Mouse (Mus musculus) erythroid progenitor cell, adult 5-6 weeks (primary cell): ENCODE measurements around the gene Klhl3. TPM values are rescaled to one million over a fixed set of nuclear protein-coding genes. Genes with fewer than 3 reads are reported as not detected.

Experiments used
- ATAC-seq: replicated peaks from 2 replicates; pipeline ENCODE4 v1.8.0; 2016; ENCODE audit warnings: moderate number of reproducible peaks, mild to moderate bottlenecking, moderate TSS enrichment, inconsistent platforms; ENCODE audit not compliant: poor library complexity, low FRiP score, severe bottlenecking
- total RNA-seq, 2 experiments: library from RNA; stranded (forward) in 1 of 2; stranded (reverse) in 1 of 2; fragments of 150-400 nt in 1 of 2; fragments of 186-747, 209-891 nt in 1 of 2; gene quantifications; 2 replicates each; pipeline versions ENCODE4 v1.2.3 to v1.2.4; 2015 to 2017; ENCODE audit warnings: low replicate concordance in 2 of 2

Gene Klhl3
- total RNA-seq, 2 experiments from 2014 or later = 0.84 TPM; not detected in 1

DNA sequence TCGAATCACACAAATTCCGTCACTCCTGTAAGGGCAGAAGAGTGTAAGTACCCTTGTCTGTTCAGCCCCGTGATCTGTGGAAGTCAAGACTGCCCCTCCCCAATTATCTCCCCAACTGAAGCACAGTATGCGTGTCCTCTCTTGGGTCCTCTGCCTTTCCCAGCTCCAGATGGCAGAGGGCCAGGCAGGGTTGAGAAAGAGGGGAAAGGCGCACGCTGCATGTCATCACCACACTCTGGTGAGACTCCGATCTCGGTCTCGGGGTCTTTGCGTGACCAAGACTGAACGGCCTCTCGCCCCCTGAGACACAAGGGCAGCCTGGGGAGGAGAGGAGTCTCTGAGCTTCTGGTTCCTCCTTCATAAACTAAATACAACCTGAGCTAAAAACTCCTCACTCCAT, 42.9 kb downstream of the Klhl3 start:
- no peak for ATAC-seq

DNA sequence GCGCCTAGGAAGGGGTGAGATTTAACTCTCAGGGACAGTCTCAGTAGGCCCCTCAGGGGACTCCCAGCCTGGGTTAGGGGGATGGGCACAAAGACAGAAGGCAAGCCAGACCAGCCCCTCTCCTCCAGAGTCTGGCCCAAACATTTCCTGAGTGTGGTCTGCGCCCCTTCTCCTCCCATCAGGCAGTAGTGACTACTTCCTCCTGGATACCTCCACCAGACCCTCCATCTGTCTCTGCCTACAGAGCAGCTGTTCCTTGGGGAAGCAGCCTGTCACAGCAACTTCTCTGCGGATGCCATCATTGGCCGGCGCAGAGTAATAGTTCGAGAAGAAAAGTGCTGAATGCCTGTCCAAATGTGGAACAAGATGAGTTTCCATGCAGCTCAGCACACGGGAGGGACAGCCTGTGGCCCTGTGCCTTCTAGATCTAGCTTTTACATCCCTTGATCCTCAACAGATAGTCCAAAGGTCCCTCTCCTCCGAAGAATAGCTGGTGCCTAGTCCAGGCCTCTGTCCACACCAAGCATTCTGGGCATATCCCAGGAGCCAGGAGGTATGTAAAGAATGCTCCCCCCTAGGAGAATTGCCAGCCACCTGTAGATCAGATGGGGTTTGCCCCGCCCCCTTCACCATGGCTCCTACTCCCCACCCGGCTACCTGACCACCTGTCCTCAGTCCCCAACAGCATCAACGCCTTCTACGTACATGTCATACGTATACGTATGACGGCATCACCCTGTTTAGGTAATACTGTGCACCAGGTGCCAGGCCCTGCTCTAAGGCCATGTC, 44.8 kb downstream of the Klhl3 start:
- no peak for ATAC-seq

- ATAC-seq = no peak
These were observed 45.8 kb downstream of the Klhl3 start for GRCm38 (mm10) chr13:58067540-58068103.

GRCm38 (mm10) chr13:58066496-58067389, 46.6 kb downstream of the Klhl3 start:
- ATAC-seq = no peak

GRCm38 (mm10) chr13:58066081-58066495, 47.3 kb downstream of the Klhl3 start:
- ATAC-seq = no peak

DNA sequence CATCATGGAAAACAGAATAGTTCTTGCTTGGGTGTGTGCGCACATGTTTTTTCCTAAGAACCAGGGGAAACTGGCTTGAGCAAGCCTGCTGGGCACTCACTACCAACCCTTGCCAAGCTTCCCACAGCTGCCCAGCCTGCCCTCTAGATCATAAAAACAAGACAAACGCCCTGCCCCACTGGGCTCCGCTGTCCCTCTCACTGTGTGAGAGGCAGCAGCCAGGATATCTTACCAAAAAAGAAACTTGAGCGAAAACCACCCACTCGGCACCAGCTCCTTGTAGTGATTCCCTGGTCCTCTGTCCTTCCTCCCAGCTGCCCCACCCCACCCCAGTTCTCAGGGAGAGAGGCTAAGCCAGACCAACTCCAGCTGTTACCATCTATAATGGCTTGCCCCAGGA, 48.1 kb downstream of the Klhl3 start:
- ATAC-seq = no peak

DNA sequence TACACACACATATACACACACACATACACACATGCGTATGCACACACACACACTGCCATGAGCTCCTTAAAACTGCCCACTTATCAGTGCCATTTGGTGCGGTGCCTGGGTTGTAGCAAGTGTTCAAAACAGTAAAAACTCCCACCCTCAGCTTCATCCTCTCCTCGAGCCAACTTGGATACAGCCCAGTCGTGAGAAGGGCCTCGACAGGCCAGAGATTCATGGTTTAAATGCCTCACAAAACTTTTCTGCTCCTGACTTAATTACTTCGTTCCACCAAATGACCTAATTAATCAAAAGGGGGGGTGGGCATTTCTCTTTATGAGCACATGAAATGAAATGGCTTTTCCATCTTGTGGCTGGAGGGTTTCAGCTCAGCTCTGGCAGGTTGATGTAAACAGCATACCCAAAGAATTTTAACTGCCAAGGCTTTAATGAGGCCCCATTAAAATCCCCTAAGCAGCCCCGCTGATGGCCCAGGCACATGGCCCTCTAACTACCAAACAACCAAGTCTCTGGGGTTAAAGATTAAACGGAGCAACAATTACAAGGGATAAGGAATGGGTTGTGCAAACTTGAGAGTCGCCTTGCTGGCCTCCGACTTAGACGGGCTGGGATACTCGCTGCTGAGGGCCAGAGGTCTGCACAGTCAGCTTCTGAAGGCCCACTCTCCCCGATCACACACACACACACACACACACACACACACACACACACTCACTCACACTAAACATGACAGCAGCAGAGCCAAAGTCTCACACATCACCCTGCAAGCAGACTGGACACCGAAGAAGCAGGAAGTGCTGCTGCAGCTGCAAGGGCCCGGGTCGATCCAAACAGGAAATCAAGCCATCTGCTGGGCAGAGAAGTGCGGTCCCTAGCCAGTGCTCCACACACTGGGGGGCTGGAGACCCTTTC, 55.2 kb downstream of the Klhl3 start:
- ATAC-seq = no peak

GRCm38 (mm10) chr13:58056618-58057017, 56.8 kb downstream of the Klhl3 start:
- ATAC-seq = no peak

DNA sequence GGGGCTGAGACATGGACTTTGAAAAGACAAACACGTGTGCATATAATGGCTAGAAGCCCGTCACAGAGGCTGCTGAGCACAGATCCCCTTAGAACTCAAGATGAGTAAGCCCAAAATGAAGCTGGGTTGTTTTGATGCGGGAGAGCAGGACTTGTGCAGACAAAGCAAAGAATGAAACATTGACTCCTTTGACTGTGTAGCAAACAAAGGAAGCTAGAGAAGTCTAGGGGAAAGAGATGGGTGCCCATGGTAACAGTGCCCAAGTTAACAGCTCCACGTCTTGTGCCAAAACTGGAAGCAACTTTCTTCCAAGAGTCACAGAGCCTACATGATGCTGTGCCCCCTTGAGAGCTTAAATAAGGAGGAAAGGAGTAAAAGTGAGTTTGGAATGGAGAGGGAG, 59.8 kb downstream of the Klhl3 start:
- no peak for ATAC-seq

DNA sequence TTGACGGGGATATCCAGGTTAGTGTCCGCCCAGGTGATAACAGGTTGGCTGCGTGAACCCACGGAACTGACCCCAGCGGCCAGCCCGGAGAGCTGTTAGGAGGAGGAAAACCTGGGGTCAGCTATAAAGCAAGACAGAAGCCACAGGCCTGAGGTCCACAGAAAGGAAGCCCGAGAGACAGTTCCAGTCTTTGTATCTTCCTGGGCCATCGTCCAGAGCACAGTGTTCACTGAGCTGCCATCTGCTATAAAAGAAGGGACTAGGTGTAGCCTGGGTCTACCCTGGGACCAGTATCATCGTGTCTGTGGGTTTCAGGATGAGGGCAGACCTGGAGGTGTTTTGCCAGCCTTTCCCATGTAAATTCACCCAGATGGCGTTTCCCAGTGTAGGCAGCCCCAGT, 61.7 kb downstream of the Klhl3 start:
- no peak for ATAC-seq

DNA sequence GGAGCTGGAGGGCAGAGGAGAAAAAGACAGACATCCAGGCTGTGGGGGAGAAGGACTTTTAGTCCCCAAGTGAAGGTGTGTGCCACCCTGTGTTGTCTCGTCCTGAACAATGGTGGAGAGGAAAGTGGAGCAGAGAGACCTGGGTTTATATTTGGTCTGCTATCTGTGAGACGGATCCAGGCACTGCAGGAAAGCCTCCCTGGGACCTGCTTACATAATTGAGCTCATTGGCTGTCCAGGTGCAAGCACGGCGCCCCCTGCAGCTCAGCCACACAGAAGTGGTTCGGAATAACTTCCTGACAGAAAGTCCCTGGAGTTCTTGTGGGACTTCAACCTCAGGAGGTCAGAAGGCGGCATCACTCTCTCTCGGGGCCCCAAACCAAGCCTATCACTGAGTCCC, 62.1 kb downstream of the Klhl3 start:
- no peak for ATAC-seq

DNA sequence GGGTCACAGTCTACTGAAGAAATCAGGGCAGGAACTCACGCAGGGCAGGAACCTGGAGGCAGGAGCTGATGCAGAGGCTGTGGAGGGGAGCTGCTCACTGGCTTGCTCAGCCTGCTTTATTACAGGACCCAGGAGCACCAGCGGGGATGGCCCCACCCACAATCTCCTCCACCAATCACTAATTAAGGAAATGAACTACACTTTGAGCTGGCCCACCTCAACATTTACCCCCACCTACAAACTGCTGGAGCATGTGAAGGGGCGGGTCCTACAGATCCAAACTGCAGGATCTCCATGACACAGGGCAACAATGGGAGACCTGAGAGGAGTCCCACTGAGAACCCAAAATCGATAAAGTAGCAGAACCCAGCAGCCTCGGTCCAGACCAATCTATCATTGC, 64.3 kb downstream of the Klhl3 start:
- ATAC-seq = no peak

- no peak for ATAC-seq
These were observed 65.3 kb downstream of the Klhl3 start for GRCm38 (mm10) chr13:58048076-58048475.

DNA sequence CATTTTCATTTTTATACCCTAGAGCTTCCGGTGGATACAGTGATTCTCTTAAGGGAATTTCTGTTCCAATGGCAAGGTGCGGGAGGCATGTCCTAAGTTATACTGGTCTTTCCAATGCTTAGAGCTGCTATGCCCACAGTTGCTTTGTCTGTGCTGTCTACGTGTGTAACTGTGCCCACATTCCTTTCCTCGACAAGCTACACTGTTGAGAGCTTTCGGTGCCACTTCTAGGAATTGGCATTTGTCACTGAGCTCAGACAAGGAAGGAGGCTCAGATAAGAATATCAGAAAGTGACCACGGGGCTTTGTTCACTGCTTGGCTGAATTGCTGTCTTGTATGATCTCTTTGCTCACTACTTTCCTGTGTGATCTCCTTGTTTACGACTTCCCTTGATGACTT, 67.2 kb downstream of the Klhl3 start:
- ATAC-seq = no peak

GRCm38 (mm10) chr13:58045278-58045677, 68.1 kb downstream of the Klhl3 start:
- no peak for ATAC-seq

DNA sequence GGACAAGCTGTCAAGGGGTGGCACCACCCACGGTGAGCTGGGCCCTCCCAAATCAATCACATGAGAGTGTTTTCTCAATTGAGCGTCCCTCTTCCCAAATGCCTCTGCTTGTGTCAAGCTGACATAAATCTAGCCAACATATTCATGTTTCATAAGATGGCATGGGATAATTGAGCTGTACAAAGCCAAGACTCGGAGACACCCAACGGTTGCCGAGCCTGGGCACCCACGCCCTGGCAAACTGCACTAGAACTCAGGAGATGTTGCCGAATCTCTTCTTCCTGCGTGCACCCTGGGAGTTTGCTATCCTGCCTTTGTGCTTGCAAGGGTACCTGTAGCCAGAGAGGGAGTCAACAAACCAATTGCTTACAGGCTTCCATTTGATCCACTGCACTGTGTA, 70.1 kb downstream of the Klhl3 start:
- no peak for ATAC-seq

- no peak for ATAC-seq
These were observed 73.3 kb downstream of the Klhl3 start for GRCm38 (mm10) chr13:58040112-58040511.

DNA sequence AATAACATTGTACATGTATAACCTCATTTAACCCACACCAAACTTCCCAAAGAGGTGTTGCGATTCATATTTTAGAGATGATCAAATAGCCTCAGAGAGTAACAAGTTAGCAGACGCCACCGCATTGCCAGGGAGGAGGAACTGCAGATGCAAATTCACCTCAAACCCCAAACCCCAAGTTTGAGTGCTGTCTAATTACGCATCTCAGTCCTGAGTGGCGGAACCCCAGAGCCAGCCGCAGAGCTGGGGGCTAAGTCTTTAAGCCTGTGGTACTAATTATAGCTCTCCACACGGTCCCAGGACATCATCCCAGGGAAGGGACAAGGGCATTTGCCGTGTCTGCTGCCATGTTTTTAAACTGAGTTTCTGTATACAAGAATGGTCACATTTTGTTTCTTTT, 75.9 kb downstream of the Klhl3 start:
- no peak for ATAC-seq

DNA sequence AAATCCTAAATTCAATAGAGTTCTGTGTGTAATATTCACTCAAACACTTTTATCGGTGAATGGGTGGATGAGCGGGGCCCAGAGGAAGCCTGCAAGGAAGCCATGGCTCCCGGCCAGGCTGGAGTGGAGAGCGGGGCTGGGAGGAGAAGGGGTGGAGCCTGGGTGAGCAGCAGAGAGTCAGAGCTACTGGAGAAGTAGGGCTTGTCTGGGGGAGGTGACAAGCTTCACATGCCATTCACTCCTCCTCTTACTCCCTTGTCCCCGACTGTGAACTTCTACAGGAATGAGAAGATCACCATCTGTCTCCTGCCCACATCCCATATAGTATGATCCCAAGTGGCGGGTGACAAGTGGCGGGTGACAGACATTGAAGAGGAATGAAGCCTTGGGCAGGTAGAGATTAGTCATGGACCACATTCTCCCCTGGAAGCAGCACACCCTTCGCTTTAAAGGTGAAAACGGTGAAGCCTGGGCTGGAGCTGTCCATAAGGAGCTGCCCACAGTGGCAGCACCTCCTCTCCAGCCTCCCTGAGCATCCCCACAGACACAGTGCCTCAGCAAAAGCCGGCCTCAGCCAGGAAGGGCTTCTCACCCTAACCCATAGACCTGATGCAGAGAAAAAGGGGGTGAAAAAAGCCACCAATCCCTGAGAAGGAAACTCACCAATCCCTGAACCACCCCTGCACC, 77.8 kb downstream of the Klhl3 start:
- ATAC-seq = no peak
